Mouse (Mus musculus): ENCODE measurements around the gene Prrc2a. TPM values are rescaled to one million over a fixed set of nuclear protein-coding genes. Genes with fewer than 3 reads are reported as not detected.
A peak's percentile ranks its signal among the peaks of the same experiment; 100 is the strongest.

The Prrc2a gene
- polyA plus RNA-seq (2015; fragmentation: Nextera tagmentation; extraction: Ambion mirVana) = 166 and 215 TPM in 2 replicates

- H3K27ac ChIP-seq (ENCODE audit: low read length) = peak within 1 kb of the TSS; percentile 100
- H3K4me2 ChIP-seq (replicated peaks; ENCODE audit: low read depth, low read length) = peak within 1 kb of the TSS; percentile 98
- no peaks in the 10 kb centered on the region for H3K27me3 ChIP-seq (ENCODE audit: insufficient read depth, low read length)
- peaks cover 30% of the 10 kb centered on the region for H3K4me1 ChIP-seq (ENCODE audit: insufficient read depth, low read length)
- under 1% methylated on average over 70 of the region's 89 CpGs for WGBS
- no peaks in the 10 kb centered on the region for H3K9me3 ChIP-seq (ENCODE audit: low read length)
- H3K9ac ChIP-seq (replicated peaks; ENCODE audit: low read length) = peak within 1 kb of the TSS; percentile 99
- peaks cover 27% of the 10 kb centered on the region for H3K36me3 ChIP-seq (ENCODE audit: insufficient read depth, low read length)
- ATAC-seq (ENCODE audit: low FRiP score, low TSS enrichment) = peak; percentile 96
- H3K4me3 ChIP-seq (ENCODE audit: low read length) = peak within 1 kb of the TSS; percentile 99
Measured at GRCm38 (mm10) chr17:35164568-35165450, at the start of gene Prrc2a. TSS of gene Prrc2a (minus strand) at chr17:35164897.

- H3K27me3 ChIP-seq (ENCODE audit: insufficient read depth, low read length) = no peaks in the 10 kb centered on the region
- H3K27ac ChIP-seq (ENCODE audit: low read length) = no peak overlapping the region
- peaks cover 4% of the 10 kb centered on the region; the same call in 1 of the 2 replicates for H3K4me1 ChIP-seq (ENCODE audit: insufficient read depth, low read length)
- H3K36me3 ChIP-seq (ENCODE audit: insufficient read depth, low read length) = no peaks in the 10 kb centered on the region
- H3K9me3 ChIP-seq (ENCODE audit: low read length) = no peaks in the 10 kb centered on the region
- H3K4me3 ChIP-seq (ENCODE audit: low read length) = no peak overlapping the region
- H3K4me2 ChIP-seq (replicated peaks; ENCODE audit: low read depth, low read length) = no peak overlapping the region
- no peak overlapping the region for H3K9ac ChIP-seq (replicated peaks; ENCODE audit: low read length)
- no peak for ATAC-seq (ENCODE audit: low FRiP score, low TSS enrichment)
- 92% methylated on average over 5 of the region's 5 CpGs for whole genome bisulfite sequencing
Measured at GRCm38 (mm10) chr17:35213071-35213470, 48.4 kb upstream of the Prrc2a start.

- Histone ChIP-seq H3K9ac (replicated peaks; ENCODE audit: low read length) (no peak overlapping the region), H3K4me3 (ENCODE audit: low read length) (no peak overlapping the region), H3K27ac (ENCODE audit: low read length) (no peak overlapping the region), H3K36me3 (ENCODE audit: insufficient read depth, low read length) (no peaks in the 10 kb centered on the region), H3K4me1 (ENCODE audit: insufficient read depth, low read length) (peaks cover 4% of the 10 kb centered on the region; the same call in 1 of the 2 replicates), H3K9me3 (ENCODE audit: low read length) (no peaks in the 10 kb centered on the region), H3K27me3 (ENCODE audit: insufficient read depth, low read length) (no peaks in the 10 kb centered on the region), H3K4me2 (replicated peaks; ENCODE audit: low read depth, low read length) (no peak overlapping the region)
- WGBS = 49% methylated on average over 3 of the region's 3 CpGs
- ATAC-seq (ENCODE audit: low FRiP score, low TSS enrichment) = no peak
Measured at GRCm38 (mm10) chr17:35210593-35210992, 45.9 kb upstream of the Prrc2a start.

GRCm38 (mm10) chr17:35209785-35210535, 45.3 kb upstream of the Prrc2a start:
- Histone ChIP-seq H3K4me3 (ENCODE audit: low read length) (no peak overlapping the region), H3K4me1 (ENCODE audit: insufficient read depth, low read length) (peaks cover 9% of the 10 kb centered on the region; the same call in 1 of the 2 replicates), H3K27me3 (ENCODE audit: insufficient read depth, low read length) (no peaks in the 10 kb centered on the region), H3K9ac (replicated peaks; ENCODE audit: low read length) (no peak overlapping the region), H3K27ac (ENCODE audit: low read length) (no peak overlapping the region), H3K9me3 (ENCODE audit: low read length) (no peaks in the 10 kb centered on the region), H3K4me2 (replicated peaks; ENCODE audit: low read depth, low read length) (no peak overlapping the region), H3K36me3 (ENCODE audit: insufficient read depth, low read length) (no peaks in the 10 kb centered on the region)
- ATAC-seq (ENCODE audit: low FRiP score, low TSS enrichment) = no peak
- WGBS = 76% methylated on average over 12 of the region's 12 CpGs

GRCm38 (mm10) chr17:35205380-35205769, 40.7 kb upstream of the Prrc2a start:
- Histone ChIP-seq H3K4me1 (ENCODE audit: insufficient read depth, low read length) (0 out of 2 replicates have a peak, but pooled peaks cover 9% of the 10 kb centered on the region), H3K4me3 (ENCODE audit: low read length) (no peak overlapping the region), H3K27ac (ENCODE audit: low read length) (no peak overlapping the region), H3K9me3 (ENCODE audit: low read length) (no peaks in the 10 kb centered on the region), H3K9ac (replicated peaks; ENCODE audit: low read length) (no peak overlapping the region), H3K27me3 (ENCODE audit: insufficient read depth, low read length) (peaks cover 19% of the 10 kb centered on the region), H3K36me3 (ENCODE audit: insufficient read depth, low read length) (no peaks in the 10 kb centered on the region), H3K4me2 (replicated peaks; ENCODE audit: low read depth, low read length) (no peak overlapping the region)
- 43% methylated on average over 10 of the region's 10 CpGs for WGBS
- no peak for ATAC-seq (ENCODE audit: low FRiP score, low TSS enrichment)

GRCm38 (mm10) chr17:35204494-35205379, 40.0 kb upstream of the Prrc2a start, which contains the start of gene Lta:
TSS of gene Lta (minus strand) at chr17:35205351.
- Histone ChIP-seq H3K27me3 (ENCODE audit: insufficient read depth, low read length) (peaks cover 25% of the 10 kb centered on the region), H3K9me3 (ENCODE audit: low read length) (no peaks in the 10 kb centered on the region), H3K4me3 (ENCODE audit: low read length) (no peak within 1 kb of the TSS), H3K36me3 (ENCODE audit: insufficient read depth, low read length) (no peaks in the 10 kb centered on the region), H3K9ac (replicated peaks; ENCODE audit: low read length) (no peak within 1 kb of the TSS), H3K27ac (ENCODE audit: low read length) (no peak within 1 kb of the TSS), H3K4me2 (replicated peaks; ENCODE audit: low read depth, low read length) (no peak within 1 kb of the TSS), H3K4me1 (ENCODE audit: insufficient read depth, low read length) (0 out of 2 replicates have a peak, but pooled peaks cover 9% of the 10 kb centered on the region)
- WGBS = 46% methylated on average over 20 of the region's 20 CpGs
- ATAC-seq (ENCODE audit: low FRiP score, low TSS enrichment) = no peak

GRCm38 (mm10) chr17:35202442-35202841, 37.7 kb upstream of the Prrc2a start:
- no peak overlapping the region for H3K9ac ChIP-seq (replicated peaks; ENCODE audit: low read length)
- H3K4me1 ChIP-seq (ENCODE audit: insufficient read depth, low read length) = 0 out of 2 replicates have a peak, but pooled peaks cover 9% of the 10 kb centered on the region
- WGBS = 76% methylated on average over 4 of the region's 4 CpGs
- H3K4me2 ChIP-seq (replicated peaks; ENCODE audit: low read depth, low read length) = no peak overlapping the region
- H3K36me3 ChIP-seq (ENCODE audit: insufficient read depth, low read length) = no peaks in the 10 kb centered on the region
- ATAC-seq (ENCODE audit: low FRiP score, low TSS enrichment) = no peak
- peaks cover 34% of the 10 kb centered on the region for H3K27me3 ChIP-seq (ENCODE audit: insufficient read depth, low read length)
- H3K27ac ChIP-seq (ENCODE audit: low read length) = no peak overlapping the region
- no peaks in the 10 kb centered on the region for H3K9me3 ChIP-seq (ENCODE audit: low read length)
- H3K4me3 ChIP-seq (ENCODE audit: low read length) = no peak overlapping the region

- Histone ChIP-seq H3K4me2 (replicated peaks; ENCODE audit: low read depth, low read length) (peak within 1 kb of the TSS; percentile 32; the same call in 1 of the 2 replicates), H3K27ac (ENCODE audit: low read length) (no peak within 1 kb of the TSS), H3K27me3 (ENCODE audit: insufficient read depth, low read length) (peaks cover 37% of the 10 kb centered on the region), H3K4me3 (ENCODE audit: low read length) (no peak within 1 kb of the TSS), H3K4me1 (ENCODE audit: insufficient read depth, low read length) (0 out of 2 replicates have a peak, but pooled peaks cover 9% of the 10 kb centered on the region), H3K36me3 (ENCODE audit: insufficient read depth, low read length) (no peaks in the 10 kb centered on the region), H3K9ac (replicated peaks; ENCODE audit: low read length) (no peak within 1 kb of the TSS), H3K9me3 (ENCODE audit: low read length) (no peaks in the 10 kb centered on the region)
- WGBS = 23% methylated on average over 13 of the region's 13 CpGs
- ATAC-seq (ENCODE audit: low FRiP score, low TSS enrichment) = no peak
Measured at GRCm38 (mm10) chr17:35201787-35202186, 37.1 kb upstream of the Prrc2a start, which contains the start of gene Tnf. TSS of gene Tnf (minus strand) at chr17:35202007.

- no peak overlapping the region for H3K9ac ChIP-seq (replicated peaks; ENCODE audit: low read length)
- peaks cover 42% of the 10 kb centered on the region for H3K27me3 ChIP-seq (ENCODE audit: insufficient read depth, low read length)
- H3K36me3 ChIP-seq (ENCODE audit: insufficient read depth, low read length) = no peaks in the 10 kb centered on the region
- no peak overlapping the region for H3K4me2 ChIP-seq (replicated peaks; ENCODE audit: low read depth, low read length)
- H3K9me3 ChIP-seq (ENCODE audit: low read length) = no peaks in the 10 kb centered on the region
- no peak overlapping the region for H3K27ac ChIP-seq (ENCODE audit: low read length)
- no peak overlapping the region for H3K4me3 ChIP-seq (ENCODE audit: low read length)
- H3K4me1 ChIP-seq (ENCODE audit: insufficient read depth, low read length) = 0 out of 2 replicates have a peak, but pooled peaks cover 9% of the 10 kb centered on the region
- 61% methylated on average over 11 of the region's 11 CpGs for WGBS
- ATAC-seq (ENCODE audit: low FRiP score, low TSS enrichment) = no peak
Measured at GRCm38 (mm10) chr17:35201128-35201527, 36.4 kb upstream of the Prrc2a start.

All from kidney, embryonic 16.5 days (tissue).